ENCODE assay signal across 9 mouse cellular contexts in genomic region chr13:53356105-53356996, GRCm38 (mm10). TPM values are rescaled to one million over a fixed set of nuclear protein-coding genes. Genes with fewer than 3 reads are reported as not detected.
A peak's percentile ranks its signal among the peaks of the same experiment; 100 is the strongest.
DNase-seq lines count a peak whose midpoint lies in the region; ATAC-seq and TF ChIP-seq lines count a peak whose summit lies in the region.
"Had no signal": no experiment of that assay in that cellular context is flagged by ENCODE, and none has a peak within 500 bp of the region (broad histone marks: within the 10 kb centered on the region; RNA-seq: fewer than 3 reads in every experiment).

No protein-coding gene starts in this region.

- peak; percentile 85 for TF ChIP-seq CTCF in left cerebral cortex, adult 2 months (IDR thresholded peaks at IDR 0.05)

- no peak overlapping the region for H3K4me3 ChIP-seq in forebrain, embryonic 13.5 days
- no peak overlapping the region for H3K4me3 ChIP-seq in left cerebral cortex, adult 2 months
- H3K4me3 ChIP-seq in midbrain, embryonic 13.5 days (replicated peaks) = no peak overlapping the region
- H3K4me3 ChIP-seq: embryonic facial prominence, embryonic 13.5 days had no signal

- DNase-seq in ovary, postnatal 14 days (ENCODE audit: low spot score) = peak; percentile 44
- DNase-seq in ovary, postnatal 10 days (ENCODE audit: low spot score) = no peak
- peak; percentile 39 for DNase-seq in c-Kit-positive CD71-negative TER-119-negative erythroid progenitor cells, embryonic 14.5 days (ENCODE audit: low read depth)
- DNase-seq in hindlimb bud, embryonic 11.5 days (ENCODE audit: extremely low spot score, low read depth, low spot score) = peak; percentile 71
- DNase-seq in left cerebral cortex, adult 2 months (ENCODE audit: extremely low spot score in 1 of 2, low spot score in 2 of 2) = peak; percentile 49 to 59
- DNase-seq in thymus, postnatal 0 days (ENCODE audit: low spot score) = peak; percentile 58

- H3K36me3 ChIP-seq in forebrain, embryonic 13.5 days (ENCODE audit: poor library complexity, severe bottlenecking) = peaks cover 72% of the 10 kb centered on the region
- peaks cover 80% of the 10 kb centered on the region for H3K36me3 ChIP-seq in midbrain, embryonic 13.5 days

- intact Hi-C loops in left cerebral cortex, adult 2 months (cut with DNase I) = loop anchor here (1.0 to 5.0 kb wide), 3 partner anchors 238 to 704 kb away; no protein-coding TSS in a partner anchor

- ATAC-seq in forebrain, embryonic 13.5 days = peak; percentile 67
- peak; percentile 48 for ATAC-seq in midbrain, embryonic 13.5 days

- H3K27me3 ChIP-seq in forebrain, embryonic 13.5 days = no peaks in the 10 kb centered on the region
- no peaks in the 10 kb centered on the region for H3K27me3 ChIP-seq in midbrain, embryonic 13.5 days
- H3K27me3 ChIP-seq: embryonic facial prominence, embryonic 13.5 days had no signal

- no peaks in the 10 kb centered on the region for H3K4me1 ChIP-seq in forebrain, embryonic 13.5 days
- no peaks in the 10 kb centered on the region for H3K4me1 ChIP-seq in midbrain, embryonic 13.5 days (replicated peaks)
- H3K4me1 ChIP-seq: embryonic facial prominence, embryonic 13.5 days had no signal

- no peaks in the 10 kb centered on the region for H3K9me3 ChIP-seq in forebrain, embryonic 13.5 days (replicated peaks)
- no peaks in the 10 kb centered on the region for H3K9me3 ChIP-seq in midbrain, embryonic 13.5 days
- H3K9me3 ChIP-seq: embryonic facial prominence, embryonic 13.5 days had no signal

- no peak overlapping the region for H3K4me2 ChIP-seq in forebrain, embryonic 13.5 days
- H3K4me2 ChIP-seq in midbrain, embryonic 13.5 days (replicated peaks) = no peak overlapping the region
- H3K4me2 ChIP-seq: embryonic facial prominence, embryonic 13.5 days had no signal

- no peak overlapping the region for H3K27ac ChIP-seq in forebrain, embryonic 13.5 days
- no peak overlapping the region for H3K27ac ChIP-seq in left cerebral cortex, adult 2 months
- H3K27ac ChIP-seq in midbrain, embryonic 13.5 days = no peak overlapping the region
- H3K27ac ChIP-seq: embryonic facial prominence, embryonic 13.5 days had no signal

- 67% methylated on average over 8 of the region's 8 CpGs for WGBS in forebrain, embryonic 13.5 days
- 64% methylated on average over 8 of the region's 8 CpGs for WGBS in midbrain, embryonic 13.5 days

- H3K9ac ChIP-seq in forebrain, embryonic 13.5 days = no peak overlapping the region
- no peak overlapping the region for H3K9ac ChIP-seq in midbrain, embryonic 13.5 days (replicated peaks)
- H3K9ac ChIP-seq: embryonic facial prominence, embryonic 13.5 days had no signal

RNA-seq across cellular contexts. Expression of gene Sptlc1, which starts 20.8 kb away (rescaled TPM):
- 28.0 and 30.0 TPM in 2 replicates for polyA plus RNA-seq in forebrain, embryonic 13.5 days (2015; fragmentation: Nextera tagmentation; extraction: Ambion mirVana)
- total RNA-seq in left cerebral cortex, adult 2 months (2021) = 10 to 100 TPM; 27.7 to 28.4 TPM
- 27.4 and 28.7 TPM in 2 replicates for polyA plus RNA-seq in midbrain, embryonic 13.5 days (2015; fragmentation: Nextera tagmentation; extraction: Ambion mirVana)
- 35.0 and 37.2 TPM in 2 replicates for polyA plus RNA-seq in thymus, postnatal 0 days (2015; fragmentation: Nextera tagmentation; extraction: Ambion mirVana)
